Mouse (Mus musculus) gastrocnemius, adult 2 months (tissue): ENCODE data around the gene Col4a1. TPM values are rescaled to one million over a fixed set of nuclear protein-coding genes. Genes with fewer than 3 reads are reported as not detected.

ENCODE experiments used
- DNase-seq: peaks from one replicate; pipeline ENCODE4 v3.0.0; 2022
- H3K27ac ChIP-seq: fragments of 200-600 bp; 2 replicates; pipeline ENCODE4 v1.8.1; 2022; ENCODE audit warnings: mild to moderate bottlenecking
- H3K4me3 ChIP-seq: fragments of 200-600 bp; 2 replicates; pipeline ENCODE4 v1.8.1; 2022; ENCODE audit warnings: mild to moderate bottlenecking, moderate library complexity
- CTCF ChIP-seq: fragments of 200-600 bp; IDR thresholded peaks from 2 replicates; pipeline ENCODE4 v1.8.1; 2022; ENCODE audit warnings: antibody characterized with exemption, mild to moderate bottlenecking, moderate library complexity
- intact Hi-C: fragments of 180-260 bp; cut with DNase I; formaldehyde crosslinking; loops from one replicate; pipeline ENCODE4 v1.15.1; 2025
- total RNA-seq, 2 experiments: library from RNA; stranded (reverse); gene quantifications; 2 replicates each; pipeline ENCODE4 v1.2.3; 2021

Col4a1 gene
- total RNA-seq, 2 experiments from 2014 or later = 73.3 to 117 TPM

GRCm38 (mm10) chr8:11344459-11344858 lies 31.8 kb upstream of the Col4a1 start:
- DNase-seq = no peak
- intact Hi-C loops = no loop called here
- H3K27ac ChIP-seq = peak overlapping the region; percentile 57
- no peak overlapping the region for H3K4me3 ChIP-seq
- TF ChIP-seq CTCF = no peak

DNA sequence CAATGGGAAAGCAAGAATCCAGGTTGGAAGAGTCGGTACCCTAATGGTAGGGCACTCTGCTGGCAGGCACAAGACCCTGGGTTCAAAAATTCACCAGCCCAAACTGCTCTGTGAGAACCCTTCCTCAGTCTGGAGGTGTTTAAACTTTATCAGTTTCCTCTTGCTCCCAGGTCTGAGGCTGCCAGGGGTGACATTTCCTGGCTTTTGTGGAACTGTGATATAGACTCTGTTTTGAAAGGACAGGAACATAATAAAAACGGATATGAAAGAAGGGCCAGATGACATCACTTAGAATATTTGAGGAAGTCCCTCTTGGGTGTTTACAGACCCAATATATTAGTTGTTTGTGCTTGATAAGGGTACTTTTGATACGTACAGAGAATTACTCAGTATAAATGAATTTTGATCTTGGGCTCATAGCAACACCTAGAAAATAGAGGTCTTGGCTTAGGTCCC lies 28.5 kb upstream of the Col4a1 start:
- Histone ChIP-seq H3K4me3 (no peak overlapping the region; the same call in 1 of the 2 replicates), H3K27ac (peak overlapping the region; percentile 77)
- intact Hi-C loops = no loop called here
- TF ChIP-seq CTCF = no peak
- DNase-seq = no peak

DNA sequence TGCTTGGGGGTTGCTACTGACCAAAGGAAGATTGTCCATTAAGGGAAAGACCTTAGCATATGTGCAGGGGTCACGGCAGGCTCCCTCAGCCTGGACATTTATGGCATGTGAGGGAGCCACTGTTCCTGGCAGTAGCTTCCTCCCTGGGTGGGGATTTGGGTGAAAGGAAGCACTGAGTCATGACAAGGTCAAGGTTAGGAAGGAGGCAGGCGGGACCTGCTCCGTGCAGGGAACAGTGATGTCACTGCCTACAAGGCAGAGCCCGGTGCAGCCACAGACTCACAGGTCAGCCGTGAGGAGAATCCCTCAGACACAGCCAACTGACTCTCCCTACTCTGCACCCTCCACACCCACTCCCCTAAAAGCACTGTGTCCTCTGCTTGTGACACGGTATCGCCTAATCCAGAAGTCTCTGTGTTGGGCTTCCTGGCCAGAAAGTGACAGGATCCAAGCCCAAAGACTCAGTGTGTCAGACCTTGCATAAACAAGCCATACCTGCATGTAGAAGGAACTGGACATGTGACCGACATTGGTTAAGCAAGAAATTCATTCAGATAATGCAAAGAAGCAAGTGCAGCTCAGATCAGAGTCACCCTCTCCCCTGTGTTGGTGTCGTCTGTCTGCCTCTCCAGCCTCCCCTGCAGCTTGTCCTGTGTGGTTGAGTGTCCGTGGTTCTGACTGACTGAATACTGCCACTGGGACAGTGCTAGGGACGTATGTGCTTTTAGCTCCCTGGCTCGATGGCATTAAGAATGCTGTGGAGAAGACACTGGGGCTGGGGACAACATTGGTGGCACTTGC lies 27.9 kb upstream of the Col4a1 start:
- Histone ChIP-seq H3K4me3 (peak overlapping the region; percentile 36), H3K27ac (peak overlapping the region; percentile 77)
- TF ChIP-seq CTCF = no peak
- intact Hi-C loops = no loop called here
- DNase-seq = no peak

GRCm38 (mm10) chr8:11338507-11338906 lies 25.9 kb upstream of the Col4a1 start:
- no peak for TF ChIP-seq CTCF
- intact Hi-C loops = no loop called here
- Histone ChIP-seq H3K27ac (peak overlapping the region; percentile 77), H3K4me3 (no peak overlapping the region)
- DNase-seq = no peak

GRCm38 (mm10) chr8:11337642-11338041 lies 25.0 kb upstream of the Col4a1 start:
- DNase-seq = no peak
- H3K4me3 ChIP-seq = no peak overlapping the region
- no peak for TF ChIP-seq CTCF
- H3K27ac ChIP-seq = peak overlapping the region; percentile 77; the same call in 1 of the 2 replicates
- intact Hi-C loops = no loop called here

DNA sequence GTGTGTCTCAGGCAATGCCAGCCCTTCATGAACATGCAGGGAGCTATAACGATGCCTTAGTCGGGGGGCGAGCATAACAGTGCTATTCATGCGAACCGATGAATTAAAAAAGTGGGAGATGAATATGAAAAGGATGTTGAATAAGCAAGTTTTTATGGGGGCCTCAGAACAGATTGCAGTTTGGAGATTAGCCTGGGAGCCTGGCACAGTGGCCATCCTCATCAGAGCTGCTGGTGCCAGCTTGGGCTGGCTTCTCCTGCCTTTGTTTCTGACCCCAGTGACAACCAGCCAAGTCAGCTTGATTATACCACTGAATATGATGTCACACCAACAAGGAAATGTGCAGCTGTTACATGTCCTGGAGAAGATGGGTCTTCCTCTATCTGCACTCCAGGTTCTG lies 23.7 kb upstream of the Col4a1 start:
- intact Hi-C loops = no loop called here
- Histone ChIP-seq H3K4me3 (no peak overlapping the region), H3K27ac (peak overlapping the region; percentile 48)
- DNase-seq = no peak
- no peak for TF ChIP-seq CTCF

DNA sequence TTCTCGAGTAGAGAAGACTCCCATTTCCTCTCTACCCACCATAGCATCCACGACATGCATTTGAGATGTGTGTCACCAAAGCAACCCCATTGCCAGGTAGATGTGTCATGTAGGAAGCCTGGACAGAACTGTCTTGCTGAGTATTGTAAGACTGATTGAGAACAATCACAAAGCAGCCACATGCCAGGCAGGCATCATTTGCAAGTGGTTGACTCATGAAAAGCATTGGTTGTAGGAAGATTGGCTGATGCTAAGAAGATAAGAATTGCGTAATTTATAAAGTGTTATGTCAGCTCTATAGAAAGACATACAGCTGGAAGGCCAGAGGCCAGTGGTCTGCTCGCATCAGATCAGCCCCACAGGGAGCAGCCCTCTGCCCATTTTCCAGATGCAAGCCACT lies 22.6 kb upstream of the Col4a1 start:
- Histone ChIP-seq H3K27ac (peak overlapping the region; percentile 69), H3K4me3 (no peak overlapping the region)
- intact Hi-C loops = no loop called here
- TF ChIP-seq CTCF = no peak
- DNase-seq = no peak

- H3K27ac ChIP-seq = peak overlapping the region; percentile 69
- no peak overlapping the region for H3K4me3 ChIP-seq
- intact Hi-C loops = no loop called here
- TF ChIP-seq CTCF = no peak
- DNase-seq = no peak
These were observed 21.9 kb upstream of the Col4a1 start for GRCm38 (mm10) chr8:11334493-11334892.

DNA sequence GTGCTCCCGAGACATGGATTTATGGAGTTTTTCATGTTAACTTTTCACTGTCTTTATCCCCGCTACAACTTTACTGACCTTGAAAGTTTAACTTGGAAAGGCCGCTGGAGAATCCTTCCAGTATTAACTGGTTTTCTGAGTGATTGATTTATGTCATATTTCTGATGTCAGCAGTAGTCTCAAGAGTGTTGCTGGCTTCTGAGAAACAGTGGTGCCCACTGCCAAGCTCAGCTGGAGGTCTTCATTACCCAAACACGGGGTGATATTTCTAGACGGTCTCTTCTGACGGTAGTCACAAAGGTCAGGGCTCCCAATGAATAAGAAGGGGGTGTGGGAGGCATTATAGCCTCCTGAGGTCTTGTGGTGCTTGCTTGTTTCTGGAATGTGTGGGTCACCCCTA lies 21.1 kb upstream of the Col4a1 start:
- H3K4me3 ChIP-seq = no peak overlapping the region
- H3K27ac ChIP-seq = peak overlapping the region; percentile 69
- TF ChIP-seq CTCF = no peak
- no peak for DNase-seq
- intact Hi-C loops = no loop called here

DNA sequence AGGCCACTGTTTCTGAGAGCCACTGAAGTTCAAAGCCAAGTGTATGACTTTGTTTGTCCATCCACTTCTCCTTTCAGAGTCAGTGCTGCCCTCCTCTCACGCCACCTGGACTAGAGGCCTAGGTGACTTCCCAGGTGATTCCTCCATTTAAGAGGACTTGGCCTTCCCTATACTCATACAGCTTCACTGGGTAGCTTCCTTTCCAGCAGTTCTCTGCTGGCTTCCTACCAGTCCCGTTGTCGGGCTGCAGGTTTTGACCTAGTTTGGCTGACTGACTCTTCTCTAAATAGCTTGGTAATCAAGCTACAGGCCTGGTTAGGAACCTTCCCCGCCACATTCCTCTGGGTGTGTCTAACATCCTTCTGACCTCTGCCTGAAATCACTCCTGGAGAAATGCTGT lies 18.9 kb upstream of the Col4a1 start:
- DNase-seq = peak; percentile 74
- no peak for TF ChIP-seq CTCF
- H3K4me3 ChIP-seq = no peak overlapping the region
- H3K27ac ChIP-seq = peak overlapping the region; percentile 63
- intact Hi-C loops = no loop called here

DNA sequence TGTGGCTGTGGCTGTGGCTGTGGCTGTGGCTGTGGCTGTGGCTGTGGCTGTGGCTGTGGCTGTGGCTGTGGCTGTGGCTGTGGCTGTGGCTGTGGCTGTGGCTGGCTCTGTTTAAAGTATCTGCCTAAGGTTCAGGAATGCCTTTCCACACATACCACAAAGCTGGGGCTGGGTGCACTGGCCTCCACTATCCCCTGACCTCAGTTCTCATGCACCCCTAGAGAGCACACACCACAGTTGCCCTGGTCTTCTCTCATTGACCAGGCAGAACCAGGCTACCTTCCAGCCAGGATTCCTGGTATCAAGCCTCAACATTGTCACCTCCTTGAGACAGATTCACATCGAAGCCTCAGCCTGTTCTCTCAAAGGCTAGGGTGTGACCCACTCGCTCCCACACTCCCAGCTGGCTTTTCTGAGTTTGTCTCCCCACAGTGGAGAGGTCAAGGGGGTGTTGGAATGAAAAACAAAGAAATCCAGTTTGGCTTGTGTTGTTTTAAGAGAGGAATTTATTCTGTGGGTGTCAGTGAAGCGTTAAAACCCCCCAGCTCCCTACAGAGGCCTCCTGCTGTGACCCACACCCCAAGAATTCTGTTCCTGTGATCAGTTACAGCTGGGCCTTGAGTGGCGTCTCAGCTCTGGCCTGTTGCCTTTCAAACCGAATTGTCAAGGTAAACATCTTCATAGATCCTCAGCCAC lies 15.2 kb upstream of the Col4a1 start:
- Histone ChIP-seq H3K4me3 (no peak overlapping the region), H3K27ac (peak overlapping the region; percentile 50)
- TF ChIP-seq CTCF = no peak
- intact Hi-C loops = no loop called here
- no peak for DNase-seq

DNA sequence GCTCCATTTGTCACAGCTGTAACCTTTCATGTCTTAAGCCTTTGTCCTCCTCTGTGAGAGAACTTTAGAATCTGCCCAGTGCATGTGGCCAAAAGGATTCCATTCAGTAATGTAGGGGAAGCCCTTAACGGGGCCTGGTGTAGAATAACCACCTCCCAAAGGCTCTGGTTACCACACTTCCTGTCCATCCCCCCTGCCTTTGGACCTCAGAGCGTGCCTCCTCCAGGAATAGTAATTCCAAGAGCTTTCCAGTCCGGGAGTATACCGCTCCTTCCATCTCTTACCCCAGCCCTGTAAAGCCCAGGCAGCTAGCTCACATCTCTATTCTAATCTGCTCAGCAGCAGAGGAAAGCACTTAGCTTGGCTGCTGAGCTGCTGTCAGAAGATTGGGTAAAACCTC lies 14.7 kb upstream of the Col4a1 start:
- Histone ChIP-seq H3K4me3 (no peak overlapping the region), H3K27ac (peak overlapping the region; percentile 50)
- DNase-seq = no peak
- intact Hi-C loops = no loop called here
- no peak for TF ChIP-seq CTCF

GRCm38 (mm10) chr8:11324801-11325395 lies 12.3 kb upstream of the Col4a1 start:
- Histone ChIP-seq H3K4me3 (no peak overlapping the region), H3K27ac (peak overlapping the region; percentile 59)
- intact Hi-C loops = no loop called here
- no peak for TF ChIP-seq CTCF
- no peak for DNase-seq
